Mouse (Mus musculus) heart, embryonic 16.5 days (tissue): ENCODE measurements around the gene Plcg2. TPM values are rescaled to one million over a fixed set of nuclear protein-coding genes. Genes with fewer than 3 reads are reported as not detected.

ENCODE experiments used
- ATAC-seq: fragments of 200-750 bp; cut with Nextera tagmentation; replicated peaks from 2 replicates; pipeline ENCODE4 v1.8.0; 2017; ENCODE audit warnings: moderate number of reproducible peaks; ENCODE audit not compliant: insufficient read depth, low FRiP score; ENCODE audit errors: extremely low read depth
- H3K27ac ChIP-seq: fragments of 300-500 bp; sonication (generic); 2 replicates; pipeline ENCODE4 v1.5.1; 2014; ENCODE audit warnings: mild to moderate bottlenecking, low read length, control low read depth, moderate library complexity
- H3K27me3 ChIP-seq: fragments of 300-500 bp; sonication (generic); 2 replicates; pipeline ENCODE4 v1.6.1; 2014; ENCODE audit warnings: low read length, mixed read lengths; ENCODE audit not compliant: control insufficient read depth, insufficient read depth
- H3K36me3 ChIP-seq: fragments of 300-500 bp; sonication (generic); 2 replicates; pipeline ENCODE4 v1.6.1; 2014; ENCODE audit not compliant: control insufficient read depth, insufficient read depth
- H3K4me1 ChIP-seq: fragments of 300-500 bp; sonication (generic); 2 replicates; pipeline ENCODE4 v1.6.1; 2014; ENCODE audit warnings: low read length, mixed read lengths; ENCODE audit not compliant: control insufficient read depth, insufficient read depth
- H3K4me2 ChIP-seq: fragments of 300-500 bp; sonication (generic); 2 replicates; pipeline ENCODE4 v1.6.1; 2014; ENCODE audit warnings: low read depth, mild to moderate bottlenecking, control low read depth, low read length
- H3K4me3 ChIP-seq: fragments of 300-500 bp; sonication (generic); 2 replicates; pipeline ENCODE4 v1.5.1; 2014; ENCODE audit warnings: mild to moderate bottlenecking, control low read depth, low read length
- H3K9ac ChIP-seq: fragments of 300-500 bp; sonication (generic); 2 replicates; pipeline ENCODE4 v1.6.1; 2014; ENCODE audit warnings: low read length, control low read depth
- H3K9me3 ChIP-seq: fragments of 300-500 bp; sonication (generic); replicated peaks from 2 replicates; pipeline ENCODE4 v1.6.1; 2016; ENCODE audit warnings: low read length; ENCODE audit not compliant: control insufficient read depth
- WGBS: fragments of 180-500 bp; shearing (Covaris S2); extraction: QIAGEN DNeasy Blood & Tissue Kit; methylation state at CpG from one replicate; pipeline ENCODE4 v1.1.7; 2014; 5-methylcytosine and 5-hydroxymethylcytosine counted together
- polyA plus RNA-seq: library from polyadenylated mRNA; unstranded; fragments of >200 nt; fragmentation: Nextera tagmentation; extraction: Ambion mirVana; gene quantifications from 2 replicates; pipeline ENCODE4 v1.2.1, GENCODE M21; 2015

The Plcg2 gene
- polyA plus RNA-seq, 1 experiment from 2014 or later = 7.2 TPM

DNA sequence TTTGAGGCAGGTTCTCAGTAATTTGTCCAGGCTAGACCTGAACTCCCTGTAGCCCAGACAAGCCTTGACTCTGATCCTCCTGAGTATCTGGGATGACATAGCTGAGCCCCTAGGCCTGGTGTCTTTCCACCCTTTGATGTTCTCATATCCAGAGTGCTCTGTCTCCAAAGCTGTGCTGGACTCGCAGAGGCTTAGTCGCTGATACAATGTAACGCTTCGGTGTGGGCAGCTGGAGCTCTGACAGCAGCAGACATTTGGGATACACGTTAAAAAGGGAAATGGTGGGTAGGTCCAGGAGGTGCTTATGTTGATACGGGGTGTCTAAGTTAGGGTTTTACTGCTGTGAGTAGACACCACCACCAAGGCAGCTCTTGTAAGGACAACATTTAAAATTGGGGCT, 80.8 kb downstream of the Plcg2 start:
- no peak overlapping the region for H3K4me2 ChIP-seq
- no peak overlapping the region for H3K9ac ChIP-seq
- no peak overlapping the region for H3K4me3 ChIP-seq
- ATAC-seq = no peak
- no peak overlapping the region for H3K27ac ChIP-seq
- peaks cover 2% of the 10 kb centered on the region; the same call in 1 of the 2 replicates for H3K36me3 ChIP-seq
- 84% methylated on average over 6 of the region's 6 CpGs for WGBS
- H3K9me3 ChIP-seq = peaks cover 4% of the 10 kb centered on the region; the same call in 1 of the 2 replicates
- H3K27me3 ChIP-seq = no peaks in the 10 kb centered on the region
- no peaks in the 10 kb centered on the region for H3K4me1 ChIP-seq

DNA sequence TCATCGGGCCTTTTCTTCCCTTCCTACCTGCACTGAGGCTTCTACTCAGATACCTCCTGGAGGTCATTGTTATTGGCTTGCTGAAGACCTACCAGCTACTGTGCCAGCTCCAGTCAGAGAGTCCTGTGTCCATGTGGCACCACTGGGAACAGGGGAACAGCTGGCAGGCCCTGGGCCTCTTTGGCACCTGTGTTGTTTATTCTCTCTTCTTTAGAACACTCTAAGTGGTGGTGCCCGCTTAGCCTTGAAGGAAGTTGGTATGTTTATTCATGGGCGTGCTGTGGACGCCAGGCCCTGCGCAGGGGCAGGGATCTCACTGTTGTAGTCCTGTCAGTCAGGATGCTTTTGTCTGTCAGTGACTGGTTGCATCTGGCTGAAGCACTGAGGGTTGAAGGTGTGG, 95.8 kb downstream of the Plcg2 start:
- H3K9ac ChIP-seq = no peak overlapping the region
- 80% methylated on average over 5 of the region's 5 CpGs for WGBS
- no peaks in the 10 kb centered on the region for H3K27me3 ChIP-seq
- H3K36me3 ChIP-seq = no peaks in the 10 kb centered on the region
- ATAC-seq = no peak
- H3K4me3 ChIP-seq = no peak overlapping the region
- 0 out of 2 replicates have a peak, but pooled peaks cover 3% of the 10 kb centered on the region for H3K4me1 ChIP-seq
- H3K4me2 ChIP-seq = no peak overlapping the region
- H3K9me3 ChIP-seq = no peaks in the 10 kb centered on the region
- no peak overlapping the region for H3K27ac ChIP-seq

DNA sequence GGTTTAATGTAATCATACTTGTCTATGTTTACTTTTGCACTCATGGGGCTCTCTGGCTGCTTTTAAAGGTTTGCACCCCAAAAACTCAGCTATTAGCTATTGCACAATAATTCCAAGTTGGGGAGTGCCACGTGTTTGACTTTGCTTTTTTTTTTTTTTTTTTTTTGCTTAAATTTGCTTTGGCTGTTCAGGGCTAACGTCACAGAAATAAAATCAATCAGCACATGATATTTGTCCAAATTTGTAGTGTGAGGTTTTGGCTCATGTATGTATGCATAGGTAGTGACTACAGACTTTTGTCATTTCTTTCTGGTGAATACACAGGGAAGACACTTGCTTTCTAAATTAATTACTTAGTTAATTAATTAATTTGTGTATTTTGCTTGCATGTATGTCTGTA, 96.9 kb downstream of the Plcg2 start:
- no peak overlapping the region for H3K9ac ChIP-seq
- 75% methylated on average over 2 of the region's 2 CpGs for WGBS
- H3K27ac ChIP-seq = no peak overlapping the region
- H3K9me3 ChIP-seq = no peaks in the 10 kb centered on the region
- no peaks in the 10 kb centered on the region for H3K27me3 ChIP-seq
- H3K36me3 ChIP-seq = no peaks in the 10 kb centered on the region
- H3K4me2 ChIP-seq = no peak overlapping the region
- ATAC-seq = no peak
- H3K4me3 ChIP-seq = no peak overlapping the region
- 0 out of 2 replicates have a peak, but pooled peaks cover 3% of the 10 kb centered on the region for H3K4me1 ChIP-seq

DNA sequence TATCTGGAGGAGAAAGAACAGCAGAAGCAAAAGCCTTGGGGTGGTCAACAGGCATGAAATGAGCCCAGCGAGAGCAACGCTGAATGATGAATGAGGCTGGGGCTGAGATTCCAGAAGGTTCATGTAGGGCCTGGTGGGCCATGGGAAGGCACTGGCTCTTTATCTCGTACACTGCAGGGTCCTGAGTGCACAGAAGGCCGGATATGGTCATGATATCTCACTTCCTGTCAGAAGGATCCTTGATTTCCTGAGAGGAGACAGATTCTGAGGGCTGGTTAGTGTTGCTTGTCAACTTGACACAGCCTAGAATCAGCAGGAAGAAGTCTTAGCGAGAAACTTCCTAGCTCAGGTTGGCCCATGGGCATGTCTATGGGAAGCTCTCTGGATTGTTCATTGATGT, 98.7 kb downstream of the Plcg2 start:
- Histone ChIP-seq H3K27me3 (no peaks in the 10 kb centered on the region), H3K36me3 (no peaks in the 10 kb centered on the region), H3K27ac (no peak overlapping the region), H3K9me3 (no peaks in the 10 kb centered on the region), H3K4me2 (no peak overlapping the region), H3K4me3 (no peak overlapping the region), H3K9ac (no peak overlapping the region), H3K4me1 (0 out of 2 replicates have a peak, but pooled peaks cover 3% of the 10 kb centered on the region)
- WGBS = 57% methylated on average over 5 of the region's 5 CpGs
- peak; percentile 57; the same call in 1 of the 2 replicates for ATAC-seq

DNA sequence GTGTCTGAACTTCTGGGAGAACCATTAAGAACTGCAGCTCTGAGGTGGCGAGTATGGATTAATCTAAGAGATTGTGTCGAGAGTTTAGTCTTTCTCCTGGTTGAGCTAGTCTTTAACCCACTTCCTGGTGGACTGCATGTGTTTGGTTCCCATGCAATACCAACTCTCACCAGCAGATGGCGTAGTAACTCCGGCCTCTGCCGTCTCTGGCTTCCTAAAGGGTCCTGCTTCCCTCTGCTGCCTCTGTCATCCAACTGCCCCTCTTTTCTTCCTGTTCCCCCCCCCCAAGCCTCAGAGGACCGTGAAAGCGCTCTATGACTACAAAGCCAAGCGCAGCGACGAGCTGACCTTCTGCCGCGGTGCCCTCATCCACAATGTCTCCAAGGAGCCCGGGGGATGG, 102.7 kb downstream of the Plcg2 start:
- Histone ChIP-seq H3K4me1 (no peaks in the 10 kb centered on the region), H3K4me2 (no peak overlapping the region), H3K36me3 (no peaks in the 10 kb centered on the region; the same call in 1 of the 2 replicates), H3K9me3 (peaks cover 2% of the 10 kb centered on the region; the same call in 1 of the 2 replicates), H3K27ac (no peak overlapping the region), H3K4me3 (no peak overlapping the region), H3K27me3 (no peaks in the 10 kb centered on the region), H3K9ac (no peak overlapping the region)
- WGBS = 71% methylated on average over 13 of the region's 13 CpGs
- ATAC-seq = no peak

DNA sequence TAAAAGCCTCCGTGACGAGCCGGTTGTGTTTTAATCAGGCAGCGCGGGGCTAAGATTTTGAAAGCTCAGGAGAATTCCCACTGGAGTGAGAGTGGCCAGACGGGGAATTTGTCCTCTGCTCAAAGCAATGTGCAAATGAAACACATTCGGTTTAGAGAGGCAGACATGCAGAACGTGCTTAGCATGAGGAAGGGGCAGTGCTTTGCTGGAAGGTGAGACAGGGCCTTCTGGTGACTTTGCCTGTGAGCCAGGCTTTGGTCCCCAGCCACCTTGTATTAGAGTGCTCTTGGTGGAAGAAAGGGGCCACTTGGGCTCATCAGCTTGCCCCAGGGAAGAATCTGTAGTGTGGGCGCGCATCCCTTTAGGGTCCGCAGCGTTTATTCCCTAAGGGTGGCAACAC, 106.0 kb downstream of the Plcg2 start:
- 89% methylated on average over 12 of the region's 12 CpGs for whole genome bisulfite sequencing
- H3K9ac ChIP-seq = no peak overlapping the region
- no peaks in the 10 kb centered on the region for H3K27me3 ChIP-seq
- H3K9me3 ChIP-seq = peaks cover 2% of the 10 kb centered on the region; the same call in 1 of the 2 replicates
- H3K4me2 ChIP-seq = no peak overlapping the region
- ATAC-seq = no peak
- H3K4me1 ChIP-seq = no peaks in the 10 kb centered on the region
- no peak overlapping the region for H3K4me3 ChIP-seq
- no peaks in the 10 kb centered on the region; the same call in 1 of the 2 replicates for H3K36me3 ChIP-seq
- no peak overlapping the region for H3K27ac ChIP-seq

DNA sequence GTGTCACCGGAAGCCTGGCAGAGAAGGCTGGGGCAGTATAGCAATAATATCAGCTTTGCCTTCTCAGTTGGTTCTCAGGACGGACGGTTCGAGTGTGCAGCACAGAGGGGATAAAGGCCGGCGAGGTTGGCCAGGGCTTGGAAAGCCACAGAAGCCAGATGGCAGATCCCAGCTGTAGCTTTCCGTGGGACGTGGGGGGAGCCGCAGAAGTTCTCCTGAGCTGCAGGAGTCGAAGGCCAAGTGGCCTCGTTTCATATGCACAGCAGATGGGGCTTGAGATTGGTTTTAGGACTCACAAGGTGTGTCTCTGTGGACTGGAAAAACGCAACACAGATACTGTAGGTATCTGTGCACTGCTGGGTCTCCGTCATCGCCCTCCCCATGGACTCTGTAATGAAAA, 106.6 kb downstream of the Plcg2 start:
- 87% methylated on average over 14 of the region's 14 CpGs for WGBS
- H3K4me3 ChIP-seq = no peak overlapping the region

DNA sequence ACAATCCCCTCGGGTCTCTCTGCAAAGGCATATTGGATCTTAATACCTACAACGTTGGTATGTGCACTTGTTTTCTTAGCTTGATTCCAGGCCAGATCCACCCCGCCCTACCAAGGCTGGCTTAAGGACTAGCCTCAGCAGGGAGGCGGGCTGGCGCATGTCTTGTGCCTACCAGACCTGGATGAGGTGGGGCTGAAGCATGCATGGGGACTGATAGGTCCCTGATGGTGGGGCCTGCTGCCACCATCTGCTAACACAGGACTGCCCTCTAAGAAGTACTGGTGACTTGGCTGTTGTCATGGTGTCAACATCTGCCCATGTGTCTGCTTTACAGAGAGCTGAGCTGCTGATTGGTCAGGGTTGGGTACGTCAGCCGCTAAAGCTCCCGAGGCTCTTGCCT, 107.1 kb downstream of the Plcg2 start:
- no peak overlapping the region for H3K27ac ChIP-seq
- H3K36me3 ChIP-seq = no peaks in the 10 kb centered on the region; the same call in 1 of the 2 replicates
- H3K4me1 ChIP-seq = no peaks in the 10 kb centered on the region
- no peak overlapping the region for H3K4me2 ChIP-seq
- ATAC-seq = no peak
- H3K9me3 ChIP-seq = peaks cover 2% of the 10 kb centered on the region; the same call in 1 of the 2 replicates
- H3K4me3 ChIP-seq = no peak overlapping the region
- H3K27me3 ChIP-seq = no peaks in the 10 kb centered on the region
- 88% methylated on average over 8 of the region's 8 CpGs for WGBS
- H3K9ac ChIP-seq = no peak overlapping the region

More for the DNA sequence above, 106.6 kb downstream of the Plcg2 start:
- no peaks in the 10 kb centered on the region; the same call in 1 of the 2 replicates for H3K36me3 ChIP-seq
- H3K27ac ChIP-seq = no peak overlapping the region
- ATAC-seq = no peak
- no peak overlapping the region for H3K9ac ChIP-seq
- H3K27me3 ChIP-seq = no peaks in the 10 kb centered on the region
- peaks cover 2% of the 10 kb centered on the region; the same call in 1 of the 2 replicates for H3K9me3 ChIP-seq
- H3K4me2 ChIP-seq = no peak overlapping the region
- no peaks in the 10 kb centered on the region for H3K4me1 ChIP-seq

DNA sequence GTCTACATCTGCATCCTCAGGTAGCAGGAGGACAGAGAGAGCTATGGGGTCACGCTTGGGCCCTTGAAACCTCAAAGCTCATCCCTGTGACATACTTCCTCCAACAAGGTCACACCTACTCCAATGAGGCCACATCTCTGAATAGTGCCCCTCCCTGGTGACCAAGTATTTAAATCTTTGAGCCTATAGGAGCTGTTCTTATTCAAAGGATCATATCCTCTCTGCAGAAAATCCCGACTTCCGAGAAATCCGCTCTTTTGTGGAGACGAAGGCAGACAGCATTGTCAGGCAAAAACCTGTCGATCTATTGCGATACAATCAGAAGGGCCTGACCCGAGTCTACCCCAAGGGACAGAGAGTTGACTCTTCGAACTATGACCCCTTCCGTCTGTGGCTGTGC, 112.4 kb downstream of the Plcg2 start:
- Histone ChIP-seq H3K27me3 (no peaks in the 10 kb centered on the region), H3K4me2 (no peak overlapping the region), H3K36me3 (0 out of 2 replicates have a peak, but pooled peaks cover 2% of the 10 kb centered on the region), H3K27ac (no peak overlapping the region), H3K4me1 (no peaks in the 10 kb centered on the region), H3K9ac (no peak overlapping the region), H3K9me3 (peaks cover 1% of the 10 kb centered on the region; the same call in 1 of the 2 replicates), H3K4me3 (no peak overlapping the region)
- 93% methylated on average over 10 of the region's 10 CpGs for WGBS
- ATAC-seq = no peak
